Mouse (Mus musculus): ENCODE results near the gene Coq2.
A peak's percentile ranks its signal among the peaks of the same experiment; 100 is the strongest.

The Coq2 gene

DNA sequence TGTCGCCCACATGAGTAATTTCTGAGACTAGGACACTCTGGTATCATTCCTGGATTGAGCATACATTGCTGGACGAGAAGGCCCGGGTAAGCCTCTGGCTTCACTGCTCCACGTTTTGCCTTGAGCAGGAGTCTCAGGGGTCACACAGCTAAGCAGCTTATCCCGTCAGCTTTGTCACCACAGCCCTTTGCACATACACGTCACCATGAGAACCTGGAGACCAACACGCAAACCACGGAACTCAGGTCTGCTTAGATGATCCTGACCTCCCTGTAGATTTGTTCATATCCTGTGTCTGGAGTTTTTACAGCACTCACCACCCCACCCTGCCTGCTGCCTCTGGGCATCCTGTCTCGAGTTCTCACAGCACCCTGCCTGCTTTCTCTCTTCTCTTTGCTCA, 54.0 kb downstream of the Coq2 start:
- no peak for DNase-seq (ENCODE audit: low spot score)

DNA sequence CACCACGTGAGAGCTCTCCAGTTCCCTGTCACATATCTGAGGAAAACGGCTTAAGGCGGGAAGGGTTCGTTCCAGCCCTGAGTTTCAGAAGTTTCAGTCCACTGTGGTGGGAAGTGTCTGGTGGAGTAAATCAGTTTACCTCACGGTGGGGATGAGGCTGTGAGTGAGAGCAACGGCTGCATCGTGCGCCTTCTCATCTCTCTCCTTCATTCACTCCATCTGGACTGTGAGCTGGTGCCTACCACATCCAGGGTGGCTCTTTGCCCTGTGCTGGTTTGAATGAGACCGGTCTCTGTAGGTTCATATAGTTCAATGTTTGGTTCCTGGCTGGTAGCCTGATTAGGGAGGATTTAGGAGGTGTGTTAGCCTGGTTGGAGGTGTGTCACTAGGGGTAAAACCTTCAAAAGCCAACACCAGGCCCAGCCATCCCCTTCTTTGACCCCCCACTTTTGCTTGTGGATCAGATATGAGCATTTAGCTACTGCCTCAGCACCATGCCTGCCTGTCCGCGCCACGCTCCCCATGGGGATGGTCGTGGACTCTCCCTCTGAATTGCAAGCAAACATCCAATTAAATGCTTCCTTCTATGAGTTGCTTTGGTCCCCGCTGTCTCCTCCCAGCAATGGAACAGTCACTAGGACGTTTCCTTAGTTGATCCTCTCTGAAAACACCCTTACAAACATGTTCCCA, 55.2 kb downstream of the Coq2 start:
- DNase-seq (ENCODE audit: low spot score) = no peak

DNA sequence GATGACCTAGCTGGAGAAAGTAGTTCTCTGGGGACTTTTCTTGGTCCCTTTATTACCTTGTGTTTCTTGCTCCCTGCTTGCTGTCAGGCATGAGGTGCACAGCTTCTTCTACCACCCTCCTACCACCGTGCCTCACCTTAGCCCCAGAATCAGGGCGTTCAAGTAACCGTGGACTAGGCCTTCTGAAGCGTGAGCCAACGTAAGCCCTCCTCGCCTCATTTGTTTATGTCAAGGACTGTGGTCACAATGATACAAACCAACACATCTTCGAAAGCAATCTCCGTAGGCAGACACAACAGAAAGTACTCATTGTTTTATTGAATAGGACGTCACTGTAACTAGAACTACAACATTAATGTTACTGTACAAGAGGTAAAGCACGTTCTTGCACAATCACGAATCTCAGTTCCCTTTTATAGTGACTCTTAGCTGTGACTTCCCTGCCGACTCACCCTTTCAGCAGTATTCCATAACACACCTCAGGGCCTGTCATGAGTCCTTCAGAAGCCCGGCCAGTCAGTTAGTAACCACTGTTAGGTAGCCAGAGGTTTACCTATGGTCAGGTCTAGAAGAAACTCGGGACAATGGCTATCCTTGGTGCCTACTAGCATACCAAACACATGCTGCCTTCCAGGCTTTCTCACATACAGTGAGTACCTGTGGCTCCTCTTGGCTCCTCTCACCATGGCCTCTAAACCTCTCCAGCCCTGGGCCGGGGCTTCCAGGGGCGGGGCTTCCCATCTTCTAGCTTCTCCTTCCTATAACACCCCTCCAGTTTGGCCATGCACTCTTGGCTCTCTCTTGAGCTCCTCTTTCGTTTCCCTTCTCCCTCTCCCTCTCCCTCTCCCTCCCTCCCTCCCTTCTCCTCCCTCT, 60.8 kb downstream of the Coq2 start:
- no peak for DNase-seq (ENCODE audit: low spot score)

DNA sequence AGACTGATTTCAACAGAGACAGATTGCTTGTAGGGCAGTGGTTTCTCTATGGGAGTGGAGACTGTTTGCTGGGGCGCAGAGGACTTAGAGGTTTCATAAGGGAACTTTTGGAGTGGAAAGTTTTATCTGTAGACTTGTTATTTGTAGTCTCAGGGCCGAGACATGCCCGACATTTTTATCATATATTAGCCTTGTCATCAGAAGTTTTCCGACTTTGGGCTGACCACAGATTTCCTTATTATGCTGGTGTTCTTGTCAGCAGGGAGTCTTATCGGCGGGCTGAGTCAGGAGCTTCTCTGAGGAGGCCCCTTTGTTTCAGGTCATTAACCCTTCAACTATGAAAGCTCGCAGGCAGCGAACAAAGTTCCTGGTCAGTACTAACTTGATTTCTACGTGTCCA, 67.1 kb downstream of the Coq2 start:
- DNase-seq (ENCODE audit: low spot score) = no peak

DNA sequence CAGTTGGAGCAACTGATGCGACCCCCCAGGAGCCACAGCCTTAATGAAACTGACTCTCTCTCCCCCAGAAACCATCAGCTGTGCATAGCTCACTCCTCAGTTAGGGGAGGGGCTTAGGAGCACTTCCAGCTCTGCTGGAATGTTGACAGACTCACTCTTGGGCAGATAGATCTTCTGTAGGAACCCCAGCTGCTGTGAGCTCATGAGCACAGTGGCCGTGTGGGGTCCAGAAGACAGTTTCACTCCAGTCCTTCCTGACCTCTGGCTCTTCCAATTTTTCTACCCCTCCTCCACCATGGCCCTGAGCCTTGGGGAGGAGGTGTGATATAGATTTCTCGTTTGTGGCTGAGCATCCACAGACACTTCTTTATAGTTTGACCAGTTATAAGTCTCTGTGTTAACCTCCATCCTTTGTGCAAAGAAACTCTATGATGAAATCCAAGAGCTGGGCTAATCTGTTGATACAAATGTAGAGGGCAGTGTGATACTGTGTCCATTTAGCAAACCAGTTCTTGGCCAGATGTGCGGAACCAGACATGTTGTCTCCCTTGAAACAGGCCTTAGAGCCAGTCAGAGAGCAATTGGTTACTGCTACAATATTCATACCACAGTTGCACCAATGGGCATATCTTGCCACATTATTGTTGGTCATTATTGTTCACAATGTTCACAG, 67.7 kb downstream of the Coq2 start:
- no peak for DNase-seq (ENCODE audit: low spot score)

DNA sequence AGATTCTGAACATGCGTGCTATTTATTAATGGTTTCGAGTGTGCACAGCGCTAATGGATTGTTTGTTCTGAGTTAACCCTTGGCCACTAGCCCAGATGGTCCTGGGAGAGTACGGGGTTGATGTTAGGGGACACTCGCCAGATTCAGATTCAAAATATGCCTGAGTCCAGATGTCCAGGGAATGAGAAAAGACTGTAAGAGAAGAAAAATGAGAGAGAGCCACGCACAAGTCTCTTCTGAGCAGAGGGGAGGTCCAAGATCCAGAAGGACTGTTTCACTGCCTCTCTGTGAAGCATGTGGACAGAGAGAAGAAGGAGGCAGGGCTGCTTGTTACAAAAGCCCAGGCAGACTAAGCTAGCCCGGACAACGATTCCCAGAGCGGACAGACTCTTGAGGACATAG, 69.1 kb downstream of the Coq2 start:
- peak; percentile 63 for DNase-seq (ENCODE audit: low spot score)
